Mouse (Mus musculus) C2C12 (cell line): ENCODE measurements around the gene Catip. TPM values are rescaled to one million over a fixed set of nuclear protein-coding genes. Genes with fewer than 3 reads are reported as not detected.
"Not testable (repeated sequence)": the region's sequence is repeated elsewhere in the genome, so short reads cannot be mapped to it uniquely, and the experiment has no call there.

Source experiments
- H3K27me3 ChIP-seq: one replicate; pipeline ENCODE4 v1.6.1; 2011; ENCODE audit not compliant: control insufficient read depth, insufficient read depth, insufficient read length
- H3K36me3 ChIP-seq: one replicate; pipeline ENCODE4 v1.6.1; 2011; ENCODE audit not compliant: control insufficient read depth, insufficient read depth
- H3K4me3 ChIP-seq: one replicate; pipeline ENCODE4 v1.5.1; 2011; ENCODE audit warnings: mild to moderate bottlenecking, control low read depth; ENCODE audit not compliant: poor library complexity, insufficient read depth, severe bottlenecking
- H3K79me2 ChIP-seq: one replicate; pipeline ENCODE4 v1.6.1; 2011; ENCODE audit not compliant: control insufficient read depth, insufficient read depth
- H3K79me3 ChIP-seq: one replicate; pipeline ENCODE4 v1.6.1; 2011; ENCODE audit warnings: low read depth, control low read depth
- H3ac ChIP-seq: one replicate; pipeline ENCODE3; 2011; ENCODE audit warnings: low read depth; ENCODE audit not compliant: control insufficient read depth, insufficient read length
- CEBPB ChIP-seq: IDR thresholded peaks from one replicate; pipeline ENCODE4 v1.6.1; 2011; ENCODE audit warnings: low read depth, mild to moderate bottlenecking, control low read depth, moderate library complexity
- CTCF ChIP-seq: IDR thresholded peaks from one replicate; pipeline ENCODE4 v1.5.1; 2011; ENCODE audit not compliant: control insufficient read depth, insufficient read depth, insufficient read length
- FOSL1 ChIP-seq: IDR thresholded peaks from one replicate; pipeline ENCODE4 v1.8.0; 2011; ENCODE audit warnings: mild to moderate bottlenecking, low read length; ENCODE audit not compliant: poor library complexity, insufficient read depth, severe bottlenecking
- MAX ChIP-seq: IDR thresholded peaks from one replicate; pipeline ENCODE4 v1.6.1; 2011; ENCODE audit warnings: mild to moderate bottlenecking, control low read depth
- MYOD1 ChIP-seq: IDR thresholded peaks from one replicate; pipeline ENCODE4 v1.6.1; 2011; ENCODE audit warnings: low read depth; ENCODE audit not compliant: control insufficient read depth, insufficient read length
- MYOG ChIP-seq: IDR thresholded peaks from one replicate; pipeline ENCODE4 v1.6.1; 2011; ENCODE audit not compliant: control insufficient read depth, insufficient read length; ENCODE audit errors: extremely low read depth
- USF1 ChIP-seq: IDR thresholded peaks from one replicate; pipeline ENCODE4 v1.6.1; 2011; ENCODE audit warnings: low read depth, mild to moderate bottlenecking, control low read depth, moderate library complexity
- polyA plus RNA-seq: library from polyadenylated mRNA; unstranded; fragments of >200 nt; fragmentation: generic; extraction: Trizol; gene quantifications from one replicate; pipeline ENCODE4 v1.2.1, GENCODE M21; 2012; ENCODE audit warnings: missing spikeins

Catip gene
- polyA plus RNA-seq, 1 experiment: not detected

DNA sequence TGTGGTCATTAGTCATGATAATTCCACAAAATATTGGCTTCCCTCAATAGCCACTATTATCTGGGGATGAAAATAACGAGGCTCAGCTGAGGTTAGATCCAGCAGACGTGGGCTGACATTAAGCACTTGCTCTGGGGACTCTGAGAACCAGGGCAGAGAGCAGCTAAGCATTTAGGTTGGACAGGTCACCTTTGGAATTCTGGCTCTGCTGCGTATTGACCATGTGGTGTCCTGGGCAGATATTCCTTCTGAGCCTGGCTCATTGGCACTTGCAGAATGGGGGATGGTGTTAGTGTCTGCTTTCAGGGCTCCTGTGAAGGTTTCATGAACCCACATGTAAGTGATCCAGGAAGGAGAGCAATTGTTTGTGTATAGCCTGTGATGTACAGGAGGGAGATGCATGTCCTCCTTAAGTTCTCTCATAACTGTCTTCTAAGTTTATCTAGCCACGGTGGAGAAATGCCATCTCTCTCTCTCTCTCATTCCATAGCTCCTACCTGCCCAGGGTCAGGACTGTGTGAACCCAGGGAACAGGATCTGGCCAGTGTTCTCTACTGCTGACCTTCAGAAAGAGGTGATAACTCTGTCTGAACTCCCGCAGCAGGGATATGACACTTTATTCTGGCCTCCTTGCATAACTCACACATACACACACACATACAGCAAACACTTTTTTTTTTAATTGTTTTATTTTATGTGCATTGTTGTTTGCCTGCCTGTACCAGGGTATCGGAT, 26.3 kb upstream of the Catip start:
- Histone ChIP-seq H3ac (no peak overlapping the region), H3K36me3 (no peaks in the 10 kb centered on the region), H3K4me3 (no peak overlapping the region), H3K79me2 (no peaks in the 10 kb centered on the region), H3K27me3 (no peaks in the 10 kb centered on the region), H3K79me3 (no peaks in the 10 kb centered on the region)
- TF ChIP-seq FOSL1: no peak
- TF ChIP-seq CEBPB: no peak
- TF ChIP-seq MAX: no peak
- no peak for TF ChIP-seq CTCF

DNA sequence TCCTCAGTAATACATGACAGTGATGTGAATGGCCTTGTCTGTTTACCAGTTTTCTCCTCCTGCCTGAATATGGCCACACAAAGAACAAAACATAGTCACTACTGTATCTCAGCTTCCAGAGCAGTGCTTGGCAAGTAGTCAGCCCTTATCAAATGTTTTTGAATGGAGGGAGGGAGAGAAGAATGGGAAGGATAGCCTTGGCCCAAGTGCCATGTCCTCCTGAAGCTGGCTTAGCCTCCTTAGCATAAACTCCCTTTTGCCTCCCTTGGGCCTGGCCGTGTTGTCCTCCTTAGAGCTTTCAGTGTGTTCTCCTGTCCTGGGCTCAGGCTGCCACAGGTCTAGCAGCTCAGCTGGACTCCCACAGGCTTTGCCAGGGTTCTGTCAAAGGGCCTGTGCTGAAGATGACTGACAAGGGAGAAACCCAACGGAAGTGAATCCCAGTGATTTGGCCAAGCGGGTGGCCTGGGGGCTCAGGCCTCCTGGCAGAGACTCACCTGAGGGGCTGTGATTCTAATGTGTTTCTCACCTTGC, 24.6 kb upstream of the Catip start:
- Histone ChIP-seq H3K79me2 (no peaks in the 10 kb centered on the region), H3K27me3 (no peaks in the 10 kb centered on the region), H3ac (no peak overlapping the region), H3K4me3 (no peak overlapping the region), H3K36me3 (no peaks in the 10 kb centered on the region), H3K79me3 (no peaks in the 10 kb centered on the region)
- TF ChIP-seq CTCF (no peak), CEBPB (no peak), USF1 (no peak), MAX (no peak), MYOD1 (no peak)

DNA sequence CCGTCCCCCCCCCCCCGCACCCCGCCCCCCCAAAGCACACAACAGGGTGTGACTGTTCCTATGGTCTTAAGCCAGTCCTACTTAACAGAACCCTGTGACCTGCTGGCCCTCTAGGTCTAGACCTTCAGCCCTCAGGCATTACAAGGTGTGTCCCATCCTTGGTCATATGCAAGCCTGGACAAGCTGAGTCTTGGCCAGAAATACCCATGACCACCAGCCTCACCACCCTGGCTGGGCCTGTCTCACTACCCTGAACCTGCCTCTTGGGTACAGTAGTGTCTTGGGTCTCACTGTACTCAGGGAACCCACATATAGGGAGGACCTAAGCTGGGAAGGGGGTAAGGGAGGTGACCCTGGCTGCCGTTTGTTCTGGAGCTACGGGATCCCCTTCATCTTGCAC, 23.9 kb upstream of the Catip start:
- Histone ChIP-seq H3ac (no peak overlapping the region), H3K79me3 (no peaks in the 10 kb centered on the region), H3K79me2 (no peaks in the 10 kb centered on the region), H3K27me3 (no peaks in the 10 kb centered on the region), H3K36me3 (no peaks in the 10 kb centered on the region), H3K4me3 (no peak overlapping the region)
- TF ChIP-seq MAX (no peak), CTCF (no peak), MYOG (no peak), CEBPB (no peak), USF1 (no peak), MYOD1 (no peak), FOSL1 (no peak)

DNA sequence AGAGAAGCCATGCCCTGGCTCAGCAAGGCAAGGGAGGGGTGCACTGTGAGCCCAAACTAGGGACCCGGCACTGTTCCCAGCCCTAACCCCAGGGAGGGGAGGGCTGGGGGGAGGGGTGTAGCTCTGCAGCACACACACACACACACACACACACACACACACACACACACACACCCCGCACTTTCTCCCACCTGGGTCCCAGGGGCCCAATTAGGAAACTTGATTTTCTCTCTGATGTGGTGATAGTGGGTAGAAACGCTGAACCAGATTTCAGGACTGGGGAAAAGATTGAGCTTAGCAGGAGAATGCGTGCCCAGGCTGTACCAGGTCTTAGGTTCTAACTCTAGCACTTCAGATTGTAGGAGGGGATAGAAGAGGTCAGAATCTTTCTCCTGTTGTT, 23.3 kb upstream of the Catip start:
- no peak overlapping the region for H3ac ChIP-seq
- no peaks in the 10 kb centered on the region for H3K36me3 ChIP-seq
- no peaks in the 10 kb centered on the region for H3K79me3 ChIP-seq
- TF ChIP-seq CEBPB (no peak), FOSL1 (no peak), CTCF (no peak), USF1 (no peak), MYOG (no peak), MYOD1 (no peak), MAX (no peak)
- H3K79me2 ChIP-seq: no peaks in the 10 kb centered on the region
- no peak overlapping the region for H3K4me3 ChIP-seq
- H3K27me3 ChIP-seq: no peaks in the 10 kb centered on the region

DNA sequence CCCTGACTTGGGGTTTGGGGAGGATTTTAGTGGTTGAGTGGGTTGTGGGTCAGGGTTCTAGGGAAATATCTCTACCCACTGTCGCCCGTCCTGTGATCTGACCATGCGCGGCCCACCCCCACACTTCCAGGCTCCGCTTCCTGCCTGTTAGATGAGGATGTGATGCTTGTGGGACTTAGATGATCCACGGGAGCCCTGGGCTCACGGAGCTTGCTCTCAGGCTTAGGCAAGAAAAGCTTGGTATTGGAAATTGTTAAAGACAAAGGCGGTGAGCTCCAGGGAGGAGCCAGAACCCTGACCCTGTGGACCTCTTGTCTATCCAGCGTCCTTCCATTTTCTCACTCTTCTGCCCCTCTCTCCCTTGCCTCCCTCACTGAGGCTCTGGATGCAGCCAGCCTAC, 22.0 kb upstream of the Catip start:
- H3K36me3 ChIP-seq: no peaks in the 10 kb centered on the region
- TF ChIP-seq FOSL1 (no peak), MAX (no peak)
- no peaks in the 10 kb centered on the region for H3K27me3 ChIP-seq
- H3ac ChIP-seq: no peak overlapping the region
- H3K4me3 ChIP-seq: no peak overlapping the region
- no peaks in the 10 kb centered on the region for H3K79me3 ChIP-seq
- no peaks in the 10 kb centered on the region for H3K79me2 ChIP-seq

DNA sequence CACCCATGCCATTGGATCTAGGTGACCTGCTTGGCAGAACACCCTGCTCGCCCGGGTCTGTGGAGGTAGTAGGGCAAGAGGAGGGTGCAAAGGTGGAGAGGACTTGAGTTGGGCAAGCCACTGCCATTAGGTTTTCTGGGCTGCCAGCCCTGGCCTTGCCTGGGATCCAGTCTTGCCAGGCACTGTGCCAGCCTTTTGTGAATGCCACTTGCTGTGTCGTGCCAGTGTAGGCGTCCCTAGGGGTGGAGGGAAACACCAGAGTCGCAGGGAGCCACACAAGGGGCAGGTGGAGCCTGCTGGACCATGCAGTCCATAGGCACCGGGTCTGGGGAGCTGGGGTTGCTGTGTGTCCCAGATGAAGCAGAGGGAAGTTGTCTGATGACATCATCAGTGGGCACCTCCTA, 21.5 kb upstream of the Catip start:
- no peak for TF ChIP-seq CTCF
- no peaks in the 10 kb centered on the region for H3K36me3 ChIP-seq

DNA sequence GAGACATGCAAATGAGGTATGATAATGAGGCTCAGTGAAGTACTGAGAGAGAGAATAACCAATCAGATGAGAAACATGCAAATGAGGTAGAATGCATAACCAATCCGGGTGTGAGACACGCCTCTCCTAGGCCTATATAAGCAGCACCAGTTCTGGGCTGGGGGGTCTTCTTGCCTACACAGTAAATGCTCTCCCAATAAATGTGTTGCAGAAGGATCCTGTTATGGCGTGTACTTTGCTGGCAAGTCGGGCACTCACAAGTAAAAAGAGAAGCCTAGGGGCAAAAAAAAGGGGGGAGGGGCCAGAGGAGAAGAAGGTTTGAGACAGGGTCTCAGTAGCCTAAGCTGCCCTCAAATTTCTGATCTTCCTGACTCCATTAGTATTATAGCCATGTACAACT, 20.9 kb upstream of the Catip start:
- H3K27me3 ChIP-seq, H3K79me3 ChIP-seq, H3K36me3 ChIP-seq, H3K4me3 ChIP-seq, H3ac ChIP-seq, H3K79me2 ChIP-seq: not testable (repeated sequence)

More for the DNA sequence above, 21.5 kb upstream of the Catip start:
- H3K79me3 ChIP-seq: no peaks in the 10 kb centered on the region
- H3K4me3 ChIP-seq: no peak overlapping the region
- H3K79me2 ChIP-seq: no peaks in the 10 kb centered on the region
- H3ac ChIP-seq: no peak overlapping the region
- H3K27me3 ChIP-seq: no peaks in the 10 kb centered on the region
